Mouse (Mus musculus): ENCODE results near the gene 4930579F01Rik.
A peak's percentile ranks its signal among the peaks of the same experiment; 100 is the strongest.
"Not testable (repeated sequence)": the region's sequence is repeated elsewhere in the genome, so short reads cannot be mapped to it uniquely, and the experiment has no call there.

Gene 4930579F01Rik

DNA sequence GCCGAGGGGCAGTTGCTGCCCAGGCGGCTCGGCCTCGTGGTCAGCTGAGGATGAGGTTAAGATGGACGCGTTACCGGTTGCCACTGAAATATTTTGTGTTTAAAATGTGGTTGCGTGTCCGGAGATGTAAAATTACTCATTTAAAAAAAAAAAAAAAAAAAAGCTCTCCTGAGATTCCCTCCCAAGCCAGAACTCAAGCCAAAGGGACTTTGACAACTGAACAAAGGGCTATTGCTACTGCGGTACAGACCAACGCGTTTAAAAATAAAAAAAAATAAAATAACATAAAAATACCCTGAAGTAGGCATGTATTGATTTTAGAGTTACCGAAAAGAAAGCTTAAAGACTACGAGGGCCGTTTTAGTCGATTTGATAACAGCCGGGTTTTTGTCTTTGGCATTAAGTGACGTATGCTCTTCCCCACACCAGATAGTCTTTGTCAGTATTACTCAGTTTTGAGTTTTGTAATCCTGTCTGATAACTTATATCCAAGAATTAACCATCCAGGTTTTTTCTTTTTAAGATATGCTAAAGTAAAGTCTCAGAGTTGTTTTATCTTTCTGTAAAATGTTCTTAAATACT lies 49.5 kb downstream of the 4930579F01Rik start:
- no peak for DNase-seq

- peak; percentile 95 for DNase-seq
Measured at GRCm38 (mm10) chr3:138143315-138144059, 50.1 kb downstream of the 4930579F01Rik start, which contains the start of gene Trmt10a. Gene Trmt10a (plus strand): TSS chr3:138143448.

DNA sequence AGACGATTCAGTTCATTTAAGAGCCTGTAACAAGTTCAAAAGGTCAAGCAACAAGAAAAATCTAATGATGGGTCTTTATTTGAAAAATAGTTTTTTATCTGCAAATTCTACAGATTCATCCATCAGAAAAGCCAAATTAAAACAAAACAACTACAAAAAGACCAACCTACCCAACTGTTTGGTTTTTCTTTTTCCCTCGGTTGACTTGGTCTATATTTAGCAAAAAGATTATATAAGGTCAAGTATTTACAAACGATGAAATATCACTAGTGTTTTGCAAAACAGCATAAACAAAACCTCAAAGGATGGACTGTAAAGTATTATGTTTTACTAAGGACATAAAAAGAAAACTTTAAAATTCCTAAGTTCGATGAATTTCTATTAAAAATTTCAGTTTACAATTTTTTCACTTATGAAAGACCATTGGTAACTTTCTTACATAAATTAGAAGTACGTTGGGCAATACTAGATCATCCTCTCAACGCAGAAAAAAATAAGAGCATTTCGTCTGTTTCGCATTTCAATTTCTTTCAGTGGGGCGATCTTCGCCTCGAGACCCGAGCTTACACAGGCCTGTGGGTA lies 50.8 kb downstream of the 4930579F01Rik start:
- no peak for DNase-seq

DNA sequence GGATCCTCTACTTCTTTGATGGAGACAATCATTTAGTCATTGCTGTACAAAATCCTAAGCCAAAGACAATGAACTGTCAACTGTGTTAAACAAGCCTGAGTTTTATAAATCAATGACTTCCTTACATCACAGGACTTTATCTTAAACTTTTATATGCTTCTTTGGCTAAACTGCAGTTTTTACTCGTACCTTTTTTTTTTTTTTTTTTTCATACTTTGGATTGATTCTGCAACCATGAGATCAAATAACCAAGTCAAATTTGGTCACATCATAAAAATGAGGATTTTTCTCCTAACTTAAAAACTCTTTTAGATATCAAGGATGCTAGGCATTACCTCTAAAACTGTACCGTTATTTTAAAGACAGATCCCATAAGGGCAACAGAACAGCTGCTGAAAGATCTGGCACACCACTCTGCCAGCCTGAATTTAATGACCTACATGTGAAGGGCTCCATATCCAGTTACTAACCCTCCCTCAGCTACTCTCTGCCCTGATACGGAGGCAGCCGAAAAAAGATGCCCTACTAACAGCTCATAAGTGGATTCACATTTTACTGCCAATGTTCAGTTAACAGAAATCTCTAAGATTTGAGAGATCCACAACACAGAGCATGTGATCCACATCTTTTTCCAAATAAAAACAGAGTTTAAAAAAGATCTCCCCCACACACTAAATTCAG lies 51.4 kb downstream of the 4930579F01Rik start:
- no peak for DNase-seq

DNA sequence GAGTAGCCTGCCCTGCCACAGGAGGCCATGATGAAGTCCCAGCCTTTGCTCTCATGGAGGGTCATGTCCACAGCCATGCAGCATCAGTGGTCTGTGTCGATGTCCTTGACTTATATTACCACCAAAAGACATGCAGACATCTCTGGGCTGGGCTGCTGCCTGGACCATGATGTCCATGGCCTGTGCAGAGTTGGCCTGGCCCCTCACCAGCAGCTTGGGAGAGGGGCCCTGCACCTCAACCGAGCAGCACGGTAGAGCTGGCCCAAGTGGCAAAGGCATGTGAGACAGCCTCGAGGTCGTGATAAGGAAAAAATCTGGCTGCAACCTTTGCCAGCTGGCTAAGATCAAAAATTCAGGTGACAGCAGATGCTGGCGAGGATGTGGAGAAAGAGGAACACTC lies 54.0 kb downstream of the 4930579F01Rik start:
- DNase-seq, result no peak

DNA sequence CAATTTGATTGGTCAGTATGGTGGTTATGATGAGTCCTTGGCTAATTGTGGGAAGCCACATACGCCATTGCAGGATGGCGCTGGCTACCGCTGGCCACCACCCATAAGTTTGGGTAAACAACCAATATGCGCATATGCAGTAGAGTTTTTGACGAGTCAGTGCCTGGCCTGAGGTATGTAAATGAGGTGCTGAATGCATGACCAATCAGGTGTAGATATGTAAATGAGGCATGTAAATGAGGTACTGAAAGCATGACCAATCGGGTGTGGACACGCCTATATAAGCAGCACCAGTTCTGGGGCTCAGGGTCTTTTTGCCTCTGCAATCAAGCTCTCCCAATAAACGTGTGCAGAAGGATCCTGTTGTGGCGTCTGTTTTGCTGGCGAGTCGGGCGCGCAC lies 55.5 kb downstream of the 4930579F01Rik start:
- not testable (repeated sequence) for DNase-seq

GRCm38 (mm10) chr3:138134528-138134927 lies 59.1 kb downstream of the 4930579F01Rik start:
- DNase-seq, result no peak

DNA sequence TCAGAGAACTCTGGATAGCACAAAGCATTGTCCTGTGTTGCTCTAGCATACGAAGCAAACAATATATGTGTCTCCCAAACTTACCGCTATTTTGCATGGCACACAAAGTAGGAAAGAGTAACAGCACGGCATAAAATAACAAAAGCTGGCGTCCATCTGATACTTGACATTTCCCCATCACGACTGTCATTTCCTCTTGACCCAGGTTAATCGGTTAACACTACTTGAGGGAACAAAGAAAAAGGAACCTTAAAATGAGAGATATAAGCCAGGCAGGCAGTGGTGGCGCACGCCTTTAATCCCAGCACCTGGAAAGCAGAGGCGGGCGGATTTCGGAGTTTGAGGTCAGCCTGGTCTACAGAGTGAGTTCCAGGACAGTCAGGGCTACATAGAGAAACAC lies 59.7 kb downstream of the 4930579F01Rik start:
- DNase-seq, result no peak

DNA sequence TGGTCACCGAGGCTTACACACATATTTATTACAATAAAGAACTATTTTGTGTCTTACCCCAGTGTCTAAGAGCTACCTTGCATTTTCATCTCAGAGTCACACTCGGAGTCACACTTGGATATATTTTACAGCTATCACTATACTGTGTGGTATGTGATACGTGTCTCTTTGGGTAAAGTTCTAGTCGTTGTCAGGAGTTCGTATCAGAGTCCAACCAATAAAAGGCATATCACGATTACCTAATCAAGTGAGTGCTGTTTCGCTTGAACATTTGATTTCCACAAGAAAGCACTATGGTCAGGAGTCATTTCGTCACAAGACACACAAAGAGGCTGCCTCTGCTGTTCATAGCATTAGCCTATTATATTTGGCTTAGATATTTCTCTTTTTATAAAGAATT lies 60.2 kb downstream of the 4930579F01Rik start:
- DNase-seq, result no peak

DNA sequence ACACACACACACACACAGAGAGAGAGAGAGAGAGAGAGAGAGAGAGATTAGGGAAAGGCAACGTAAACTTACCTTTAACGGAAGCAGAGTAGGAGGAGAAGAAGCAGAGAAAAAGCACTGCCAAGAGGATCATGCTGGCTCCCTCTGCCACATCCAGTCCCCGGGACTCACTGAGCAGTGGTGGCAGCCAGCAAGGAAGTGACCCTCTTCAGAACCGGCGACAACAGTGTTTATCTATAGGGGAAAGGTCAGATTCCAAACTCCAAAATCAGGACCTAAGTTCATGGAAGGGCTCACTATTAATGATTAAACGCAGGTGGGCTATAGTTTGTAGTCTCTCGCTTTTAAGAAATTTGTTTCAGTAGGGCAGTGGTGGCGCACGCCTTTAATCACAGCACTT lies 62.5 kb downstream of the 4930579F01Rik start:
- DNase-seq, result no peak

GRCm38 (mm10) chr3:138130692-138131091 lies 62.9 kb downstream of the 4930579F01Rik start:
- DNase-seq, result no peak

GRCm38 (mm10) chr3:138129110-138129509 lies 64.5 kb downstream of the 4930579F01Rik start:
- no peak for DNase-seq

- DNase-seq, result no peak
Measured at GRCm38 (mm10) chr3:138123842-138124241, 69.8 kb downstream of the 4930579F01Rik start.

DNA sequence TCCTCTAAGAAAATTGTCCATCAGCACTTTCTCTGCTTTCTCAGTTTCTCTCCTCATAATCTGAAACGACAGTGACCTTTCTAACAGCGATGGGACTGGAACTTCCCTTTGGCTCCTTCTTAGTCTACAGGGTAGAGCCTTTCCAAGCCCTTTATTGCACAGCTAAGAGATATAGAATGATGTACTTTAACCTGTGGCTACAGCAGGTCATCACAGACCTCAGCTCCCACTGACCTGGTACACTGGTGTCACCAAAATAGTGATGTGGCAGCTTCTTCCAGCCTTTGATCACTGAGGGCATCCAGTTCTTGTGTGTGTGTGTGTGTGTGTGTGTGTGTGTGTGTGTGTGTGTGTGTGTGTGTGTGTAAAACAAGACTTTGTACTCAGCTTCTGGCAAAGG lies 72.2 kb downstream of the 4930579F01Rik start:
- DNase-seq, result no peak

DNA sequence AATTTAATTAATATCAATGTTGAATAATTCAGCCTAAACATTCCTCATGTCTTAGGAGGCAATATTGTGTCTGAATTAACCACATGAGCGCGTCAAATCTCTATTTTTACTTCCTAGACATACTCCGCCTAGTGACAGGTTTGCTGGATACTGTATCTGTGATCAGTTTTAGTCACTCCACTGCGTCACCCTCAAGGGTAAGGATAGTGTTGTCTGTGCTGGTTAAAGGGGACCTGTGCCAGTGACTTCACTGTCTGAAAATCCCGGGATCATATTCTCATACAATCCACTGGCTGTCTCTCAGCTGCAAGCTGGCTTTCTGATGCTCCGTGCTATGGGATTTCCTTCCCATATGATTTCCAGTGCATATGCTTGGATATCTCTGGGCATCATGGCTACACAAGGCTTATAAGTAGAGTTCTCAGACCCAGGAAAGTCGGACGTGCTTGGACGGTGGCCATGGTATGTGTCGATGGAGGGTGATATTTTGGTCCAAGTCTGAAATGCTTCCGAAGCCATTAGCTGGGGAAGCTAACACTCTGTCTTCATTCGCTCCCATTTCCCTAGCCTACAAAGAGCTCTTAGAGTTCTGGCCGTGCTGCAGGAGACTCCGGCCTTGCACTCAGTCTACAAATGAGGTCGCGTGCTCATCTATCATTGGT lies 74.0 kb downstream of the 4930579F01Rik start:
- no peak for DNase-seq

- no peak for DNase-seq
Measured at GRCm38 (mm10) chr3:138118831-138119230, 74.8 kb downstream of the 4930579F01Rik start.

DNA sequence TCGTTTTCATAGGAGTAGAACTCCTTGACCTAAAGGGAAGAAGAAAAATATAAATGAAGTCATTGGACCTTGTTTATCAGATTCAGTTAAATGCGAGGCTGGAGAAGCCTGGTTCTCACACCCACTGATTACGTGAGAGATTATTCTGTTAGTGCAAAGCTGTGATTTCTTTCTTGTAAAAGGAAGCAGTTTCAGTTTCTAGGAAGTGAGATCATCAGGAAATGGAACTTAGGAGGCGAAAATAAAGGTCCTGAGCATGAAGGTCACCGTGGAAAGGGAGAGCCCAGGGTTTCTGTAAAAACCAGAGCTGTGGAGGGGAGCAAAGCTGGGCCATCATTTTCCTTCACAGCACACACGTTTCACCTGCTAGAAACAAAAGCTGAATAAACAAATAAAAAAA lies 75.2 kb downstream of the 4930579F01Rik start:
- no peak for DNase-seq

GRCm38 (mm10) chr3:138116871-138117270 lies 76.8 kb downstream of the 4930579F01Rik start:
- DNase-seq, result no peak

DNA sequence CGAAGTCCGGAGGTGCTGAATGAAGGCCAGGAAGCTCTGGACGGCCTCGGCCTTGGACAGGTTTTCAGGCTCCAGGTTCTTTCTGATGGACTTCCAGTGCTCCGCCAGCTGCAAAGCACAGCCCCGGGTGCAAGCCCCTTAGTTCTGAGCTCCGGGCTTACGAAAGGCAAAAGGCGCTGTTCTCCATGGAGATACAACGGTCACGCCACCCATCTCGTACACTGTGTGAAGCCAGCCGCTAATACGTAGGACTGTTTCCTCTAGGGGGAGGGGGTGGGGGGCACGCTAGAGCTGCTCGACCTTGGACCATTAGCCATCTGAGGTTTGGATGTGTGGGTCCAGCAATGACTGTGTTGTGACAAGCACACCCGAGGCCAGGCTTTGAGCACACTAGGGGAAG lies 79.5 kb downstream of the 4930579F01Rik start:
- DNase-seq, result no peak
